Mouse (Mus musculus) kidney, embryonic 16.5 days (tissue): Measurements from ENCODE around the gene Nek4. TPM values are rescaled to one million over a fixed set of nuclear protein-coding genes. Genes with fewer than 3 reads are reported as not detected.

Experiments
- ATAC-seq: fragments of 200-750 bp; cut with Nextera tagmentation; 2 replicates; pipeline ENCODE4 v1.8.0; 2017; ENCODE audit warnings: moderate TSS enrichment; ENCODE audit not compliant: low FRiP score, low TSS enrichment
- H3K27ac ChIP-seq: fragments of 300-500 bp; sonication (generic); 2 replicates; pipeline ENCODE4 v1.5.1; 2014; ENCODE audit warnings: low read length
- H3K27me3 ChIP-seq: fragments of 300-500 bp; sonication (generic); 2 replicates; pipeline ENCODE4 v1.6.1; 2014; ENCODE audit warnings: low read length, control low read depth, mixed read lengths; ENCODE audit not compliant: insufficient read depth
- H3K36me3 ChIP-seq: fragments of 300-500 bp; sonication (generic); 2 replicates; pipeline ENCODE4 v1.6.1; 2014; ENCODE audit warnings: low read length, control low read depth, mixed read lengths; ENCODE audit not compliant: insufficient read depth
- H3K4me1 ChIP-seq: fragments of 300-500 bp; sonication (generic); 2 replicates; pipeline ENCODE4 v1.6.1; 2014; ENCODE audit warnings: low read length, control low read depth, mixed read lengths; ENCODE audit not compliant: insufficient read depth
- H3K4me2 ChIP-seq: fragments of 300-500 bp; sonication (generic); replicated peaks from 2 replicates; pipeline ENCODE4 v1.6.1; 2014; ENCODE audit warnings: low read depth, low read length
- H3K4me3 ChIP-seq: fragments of 300-500 bp; sonication (generic); 2 replicates; pipeline ENCODE4 v1.5.1; 2014; ENCODE audit warnings: mild to moderate bottlenecking, low read length
- H3K9ac ChIP-seq: fragments of 300-500 bp; sonication (generic); replicated peaks from 2 replicates; pipeline ENCODE4 v1.6.1; 2014; ENCODE audit warnings: low read length
- H3K9me3 ChIP-seq: fragments of 300-500 bp; sonication (generic); 2 replicates; pipeline ENCODE4 v1.6.1; 2016; ENCODE audit warnings: low read length, control low read depth
- WGBS: fragments of 180-500 bp; shearing (Covaris S2); extraction: QIAGEN DNeasy Blood & Tissue Kit; methylation state at CpG from one replicate; pipeline ENCODE4 v1.1.7; 2014; 5-methylcytosine and 5-hydroxymethylcytosine counted together
- polyA plus RNA-seq: library from polyadenylated mRNA; unstranded; fragments of >200 nt; fragmentation: Nextera tagmentation; extraction: Ambion mirVana; gene quantifications from 2 replicates; pipeline ENCODE4 v1.2.1, GENCODE M21; 2015

The Nek4 gene
- polyA plus RNA-seq = 15.0 and 18.9 TPM in 2 replicates

DNA sequence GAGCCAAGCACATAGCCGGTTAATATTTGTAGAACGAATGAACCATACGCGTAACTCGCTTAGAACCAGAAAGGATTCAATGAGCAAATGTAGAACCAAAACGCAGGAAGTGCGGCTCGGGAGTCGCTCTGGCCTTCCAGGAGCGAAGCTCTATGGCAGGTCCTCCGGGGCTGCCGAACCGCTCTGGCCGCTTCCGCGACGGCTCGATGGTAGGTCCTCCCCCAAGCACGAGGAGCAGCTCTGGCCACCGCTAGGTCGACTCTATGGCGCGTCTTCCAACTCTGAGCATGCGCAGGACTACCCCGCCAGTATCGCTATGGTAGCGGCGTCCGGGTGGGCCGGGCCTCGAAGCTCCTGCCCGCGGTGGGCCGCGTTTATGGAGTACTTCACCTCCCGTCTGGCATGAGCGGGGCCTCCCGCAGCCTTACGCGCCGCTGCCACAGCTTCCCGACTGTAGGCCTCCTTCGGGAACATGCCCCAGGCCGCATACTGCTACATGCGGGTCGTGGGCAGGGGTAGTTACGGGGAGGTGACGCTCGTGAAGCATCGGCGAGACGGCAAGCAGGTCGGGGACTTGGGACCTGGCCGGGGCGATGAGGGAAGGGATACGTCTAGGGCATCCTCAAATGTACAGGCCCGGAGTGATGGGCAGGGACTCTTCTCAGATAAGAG lies at the start of gene Nek4:
TSS of gene Nek4 (plus strand) at position 224 of the 672 bp plus-strand sequence.
- Histone ChIP-seq H3K9me3 (no peaks in the 10 kb centered on the region), H3K27ac (peak within 1 kb of the TSS; percentile 76; the same call in 1 of the 2 replicates), H3K4me1 (peaks cover 5% of the 10 kb centered on the region), H3K9ac (peak within 1 kb of the TSS; percentile 92), H3K4me2 (peak within 1 kb of the TSS; percentile 85), H3K36me3 (0 out of 2 replicates have a peak, but pooled peaks cover 5% of the 10 kb centered on the region), H3K4me3 (peak within 1 kb of the TSS; percentile 93), H3K27me3 (no peaks in the 10 kb centered on the region)
- peak; percentile 99 for ATAC-seq
- under 1% methylated on average over 57 of the region's 57 CpGs for WGBS

DNA sequence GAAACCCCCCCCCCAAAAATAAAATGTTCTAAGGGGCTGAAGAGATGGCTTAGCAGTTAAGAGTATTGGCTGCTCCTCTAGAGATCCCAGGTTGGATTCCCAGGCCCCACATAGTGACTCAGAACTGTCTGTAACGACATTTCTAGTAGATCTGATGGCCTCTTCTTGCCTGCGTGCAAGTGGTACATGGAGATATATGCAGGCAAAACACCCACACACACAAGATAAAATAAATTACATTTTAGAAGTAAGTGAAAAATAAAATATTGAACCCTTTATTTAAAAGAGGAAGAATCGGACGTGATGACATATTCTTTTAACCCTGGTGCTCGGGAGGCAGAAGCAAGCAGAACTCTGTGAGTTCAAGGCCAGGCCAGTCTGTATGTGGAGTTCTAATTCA lies 48.5 kb upstream of the Nek4 start:
- no peak overlapping the region for H3K27ac ChIP-seq
- ATAC-seq = no peak
- WGBS = 87% methylated on average over 5 of the region's 5 CpGs

DNA sequence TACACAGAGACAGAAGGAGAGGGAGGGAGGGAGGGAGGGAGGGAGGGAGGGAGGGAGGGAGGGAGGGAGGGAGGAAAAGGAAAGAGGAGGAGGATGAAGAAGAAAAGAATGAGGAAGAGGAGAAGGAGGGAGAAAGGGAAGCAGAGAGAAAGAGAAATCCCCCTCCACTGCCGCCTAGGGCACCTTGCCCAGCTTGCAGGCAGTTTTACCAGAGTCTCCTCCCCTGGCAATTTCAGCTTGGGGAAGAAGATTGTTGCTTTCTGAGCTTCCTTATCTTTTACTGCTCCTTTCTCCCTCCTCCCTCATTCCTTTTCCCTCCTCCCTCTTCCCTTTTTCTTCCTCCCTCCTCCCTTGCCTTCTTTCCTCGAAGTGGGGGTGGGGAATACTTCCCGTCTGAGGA lies 48.1 kb upstream of the Nek4 start:
- no peak overlapping the region for H3K27ac ChIP-seq
- no peaks in the 10 kb centered on the region for H3K36me3 ChIP-seq
- 74% methylated on average over 3 of the region's 3 CpGs for WGBS

More for the DNA sequence above, 48.5 kb upstream of the Nek4 start:
- Histone ChIP-seq H3K36me3 (no peaks in the 10 kb centered on the region), H3K4me1 (no peaks in the 10 kb centered on the region), H3K27me3 (no peaks in the 10 kb centered on the region), H3K9ac (no peak overlapping the region), H3K4me2 (no peak overlapping the region), H3K9me3 (peaks cover 6% of the 10 kb centered on the region; the same call in 1 of the 2 replicates), H3K4me3 (no peak overlapping the region)

DNA sequence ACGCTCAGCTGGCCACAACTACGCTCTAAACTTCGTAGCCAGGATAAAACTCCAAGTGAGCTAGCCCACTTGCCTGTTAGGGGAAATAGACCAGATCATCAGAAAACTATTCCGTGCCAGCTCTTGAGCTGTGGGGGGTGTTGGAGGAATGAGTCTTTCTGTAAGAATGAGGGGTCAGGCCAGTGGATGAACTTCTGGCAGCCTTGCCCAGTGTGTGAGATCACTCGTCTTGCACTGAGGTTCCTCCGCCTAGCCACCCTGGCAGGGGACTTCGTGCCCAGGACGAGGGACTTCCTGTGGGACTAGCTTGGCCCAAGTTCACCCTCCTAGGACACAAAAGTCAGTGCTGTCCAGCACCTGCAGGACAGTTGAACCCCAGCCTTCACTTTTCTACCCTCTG lies 46.9 kb upstream of the Nek4 start:
- 84% methylated on average over 8 of the region's 8 CpGs for WGBS
- Histone ChIP-seq H3K4me1 (no peaks in the 10 kb centered on the region), H3K9ac (no peak overlapping the region), H3K27me3 (no peaks in the 10 kb centered on the region), H3K4me3 (no peak overlapping the region), H3K36me3 (no peaks in the 10 kb centered on the region), H3K9me3 (peaks cover 6% of the 10 kb centered on the region; the same call in 1 of the 2 replicates), H3K27ac (no peak overlapping the region), H3K4me2 (no peak overlapping the region)
- no peak for ATAC-seq

More for the DNA sequence above, 48.1 kb upstream of the Nek4 start:
- Histone ChIP-seq H3K27me3 (no peaks in the 10 kb centered on the region), H3K9me3 (peaks cover 6% of the 10 kb centered on the region; the same call in 1 of the 2 replicates), H3K4me1 (no peaks in the 10 kb centered on the region), H3K4me3 (no peak overlapping the region), H3K4me2 (no peak overlapping the region), H3K9ac (no peak overlapping the region)
- ATAC-seq = no peak

DNA sequence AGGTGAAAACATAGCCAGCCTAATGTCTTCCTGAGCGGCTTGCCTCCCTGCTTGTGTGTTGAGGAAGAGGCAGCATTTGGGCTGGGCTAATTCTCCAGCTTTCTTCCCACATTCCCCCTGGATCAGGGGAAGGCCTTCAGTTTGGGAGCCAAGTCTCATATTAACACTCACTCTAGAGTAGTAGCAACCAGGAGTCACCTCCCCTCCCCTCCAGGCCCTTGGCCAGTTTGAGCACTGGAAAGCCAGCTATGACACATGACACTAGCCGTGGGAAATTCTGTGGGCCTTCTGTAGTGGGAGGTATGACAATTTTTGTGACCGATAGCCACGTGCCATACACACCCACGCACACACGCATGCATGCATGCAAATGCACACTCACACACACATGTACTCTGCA lies 45.2 kb upstream of the Nek4 start:
- H3K9ac ChIP-seq = no peak overlapping the region
- 88% methylated on average over 6 of the region's 6 CpGs for WGBS
- ATAC-seq = no peak

DNA sequence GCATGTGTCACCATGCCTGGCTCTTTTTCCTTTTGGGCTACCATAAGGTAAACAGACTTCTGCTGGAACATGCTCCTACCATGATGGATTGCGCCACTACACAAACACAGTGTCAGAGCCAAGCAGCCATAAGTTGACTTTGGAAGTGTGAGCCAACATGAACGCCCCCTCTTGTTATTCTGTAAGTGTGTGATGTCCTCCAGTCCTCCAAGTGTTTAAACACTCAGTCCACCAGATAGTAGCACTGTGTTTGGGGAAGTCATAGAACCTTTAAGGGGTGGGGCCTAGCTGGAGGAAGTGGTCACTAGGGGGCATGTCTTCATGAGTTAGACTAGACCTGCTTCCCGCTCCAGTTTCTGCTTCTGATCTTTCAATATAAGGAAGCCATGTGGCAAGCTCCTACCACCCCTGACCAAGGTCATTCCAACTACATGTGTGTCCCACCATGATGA lies 43.3 kb upstream of the Nek4 start:
- 62% methylated on average over 3 of the region's 3 CpGs for WGBS

More for the DNA sequence above, 45.2 kb upstream of the Nek4 start:
- Histone ChIP-seq H3K4me3 (no peak overlapping the region), H3K27me3 (no peaks in the 10 kb centered on the region), H3K36me3 (no peaks in the 10 kb centered on the region), H3K9me3 (no peaks in the 10 kb centered on the region), H3K4me2 (no peak overlapping the region), H3K4me1 (no peaks in the 10 kb centered on the region), H3K27ac (no peak overlapping the region)

DNA sequence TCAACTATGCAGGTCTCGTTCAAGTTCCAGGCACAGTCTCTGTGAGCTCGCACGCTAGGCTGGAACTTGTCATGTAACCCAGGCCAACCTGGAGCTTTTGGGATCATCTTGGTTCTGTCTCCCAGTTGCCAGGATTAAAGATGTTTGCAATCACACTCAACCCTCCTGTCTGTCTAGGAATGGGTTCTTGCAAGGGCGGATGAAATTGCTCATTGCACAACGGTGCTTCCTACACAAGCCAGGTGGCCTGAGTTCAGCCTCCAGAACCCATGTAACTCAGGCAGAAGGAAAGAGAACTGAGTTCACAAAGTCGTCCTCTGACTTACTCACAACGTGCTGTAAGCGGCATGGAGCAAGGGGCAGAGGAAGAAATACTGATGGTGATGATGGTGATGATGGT lies 40.0 kb upstream of the Nek4 start:
- H3K36me3 ChIP-seq = no peaks in the 10 kb centered on the region
- no peak overlapping the region for H3K4me2 ChIP-seq
- H3K4me1 ChIP-seq = no peaks in the 10 kb centered on the region
- no peak overlapping the region for H3K27ac ChIP-seq
- no peak for ATAC-seq
- H3K9me3 ChIP-seq = no peaks in the 10 kb centered on the region
- no peak overlapping the region for H3K9ac ChIP-seq
- WGBS = 94% methylated on average over 8 of the region's 8 CpGs
- H3K4me3 ChIP-seq = no peak overlapping the region
- H3K27me3 ChIP-seq = no peaks in the 10 kb centered on the region

More for the DNA sequence above, 43.3 kb upstream of the Nek4 start:
- H3K9me3 ChIP-seq = no peaks in the 10 kb centered on the region
- H3K4me3 ChIP-seq = no peak overlapping the region
- H3K27ac ChIP-seq = no peak overlapping the region
- H3K9ac ChIP-seq = no peak overlapping the region
- no peaks in the 10 kb centered on the region for H3K36me3 ChIP-seq
- H3K4me2 ChIP-seq = no peak overlapping the region
- no peaks in the 10 kb centered on the region for H3K4me1 ChIP-seq
- ATAC-seq = no peak
- no peaks in the 10 kb centered on the region for H3K27me3 ChIP-seq

DNA sequence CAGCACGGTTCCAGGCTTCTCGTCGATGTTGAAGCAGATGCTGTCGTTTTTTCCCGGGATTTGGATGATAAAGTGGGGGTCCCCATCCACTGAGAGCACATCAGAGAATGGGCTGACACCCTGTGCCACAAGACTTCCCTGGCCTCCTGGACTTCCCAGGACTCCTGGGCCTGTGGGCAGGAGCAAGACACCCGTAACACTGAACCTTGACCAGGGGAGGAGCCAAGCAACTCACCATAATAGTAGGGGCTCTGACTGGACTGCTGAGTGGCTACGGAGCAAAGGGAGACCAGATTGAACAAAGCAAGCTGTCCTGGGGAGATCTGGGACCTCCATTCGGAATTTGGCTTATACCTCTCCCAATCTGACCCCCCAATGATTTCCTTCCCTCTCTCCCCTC lies 38.5 kb upstream of the Nek4 start:
- no peak overlapping the region for H3K9ac ChIP-seq
- no peaks in the 10 kb centered on the region for H3K4me1 ChIP-seq
- H3K27me3 ChIP-seq = no peaks in the 10 kb centered on the region
- ATAC-seq = 0 out of 2 replicates have a peak, but pooled peaks have one; percentile 54
- no peaks in the 10 kb centered on the region for H3K9me3 ChIP-seq
- WGBS = 83% methylated on average over 8 of the region's 8 CpGs
- no peak overlapping the region for H3K4me3 ChIP-seq
- H3K4me2 ChIP-seq = no peak overlapping the region
- H3K27ac ChIP-seq = no peak overlapping the region
- no peaks in the 10 kb centered on the region for H3K36me3 ChIP-seq

DNA sequence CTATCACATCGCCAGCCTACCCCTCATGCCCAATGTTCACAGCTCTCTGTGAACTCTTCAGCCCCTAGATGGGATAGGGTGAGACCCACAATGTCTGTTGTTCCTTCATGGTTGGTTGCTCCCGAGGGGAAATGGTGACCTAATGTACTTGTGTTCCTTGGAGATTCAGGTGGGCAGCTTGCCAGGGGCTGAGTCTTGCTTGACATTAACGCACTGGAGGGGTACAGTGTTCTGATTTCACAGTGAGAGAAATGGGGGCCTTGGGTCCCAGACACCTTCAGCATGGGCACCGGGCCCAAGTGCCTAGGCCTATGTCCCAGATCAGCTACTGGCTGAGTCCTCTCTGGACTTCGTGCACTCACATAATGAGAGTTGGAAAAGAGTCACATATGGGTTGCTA lies 37.8 kb upstream of the Nek4 start:
- no peak overlapping the region for H3K27ac ChIP-seq
- WGBS = 75% methylated on average over 5 of the region's 5 CpGs
- H3K9ac ChIP-seq = no peak overlapping the region
- ATAC-seq = no peak
- H3K9me3 ChIP-seq = no peaks in the 10 kb centered on the region
- H3K4me2 ChIP-seq = no peak overlapping the region
- no peaks in the 10 kb centered on the region for H3K4me1 ChIP-seq
- H3K27me3 ChIP-seq = no peaks in the 10 kb centered on the region
- H3K36me3 ChIP-seq = no peaks in the 10 kb centered on the region
- H3K4me3 ChIP-seq = no peak overlapping the region

DNA sequence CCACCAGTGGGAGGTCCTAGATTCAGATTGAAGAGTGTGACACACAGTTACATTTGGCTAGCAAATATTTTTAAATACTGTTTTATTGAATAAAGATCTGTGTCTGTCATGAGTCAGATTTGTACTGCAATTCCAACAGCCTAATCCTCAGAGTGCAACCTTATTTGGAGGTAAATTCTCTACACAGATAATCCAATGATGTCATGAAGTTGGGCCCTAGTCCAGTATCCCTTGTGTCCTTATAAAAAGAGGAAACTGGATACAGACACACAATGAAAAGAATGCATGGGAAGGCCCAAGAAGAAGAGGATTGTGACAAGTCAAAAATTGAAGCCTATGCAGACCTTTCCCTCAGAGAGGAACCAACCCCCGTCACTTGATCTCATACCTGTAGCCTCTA lies 34.7 kb upstream of the Nek4 start:
- Histone ChIP-seq H3K9me3 (no peaks in the 10 kb centered on the region), H3K27ac (no peak overlapping the region), H3K9ac (no peak overlapping the region), H3K4me3 (no peak overlapping the region), H3K4me2 (no peak overlapping the region), H3K4me1 (no peaks in the 10 kb centered on the region), H3K27me3 (no peaks in the 10 kb centered on the region), H3K36me3 (no peaks in the 10 kb centered on the region)
- 87% methylated on average over 1 of the region's 1 CpGs for WGBS
- ATAC-seq = no peak
